Mouse (Mus musculus) liver, embryonic 14.5 days (tissue): ENCODE measurements around the gene Polr2c. TPM values are rescaled to one million over a fixed set of nuclear protein-coding genes. Genes with fewer than 3 reads are reported as not detected.

ENCODE experiments used
- ATAC-seq: fragments of 200-750 bp; cut with Nextera tagmentation; 2 replicates; pipeline ENCODE4 v1.8.0; 2017; ENCODE audit warnings: moderate number of reproducible peaks, mild to moderate bottlenecking, moderate library complexity; ENCODE audit not compliant: insufficient read depth
- DNase-seq, 3 experiments: peaks; one replicate each; pipeline ENCODE4 v3.0.0-alpha.2; 2012 to 2013; ENCODE audit warnings: low read depth in 3 of 3, low spot score in 3 of 3
- H3K27ac ChIP-seq: fragments of 300-500 bp; sonication (generic); 2 replicates; pipeline ENCODE4 v1.5.1; 2014; ENCODE audit warnings: moderate library complexity, mild to moderate bottlenecking, control low read depth, inconsistent platforms
- H3K27me3 ChIP-seq: fragments of 300-500 bp; sonication (generic); 2 replicates; pipeline ENCODE4 v1.6.1; 2014; ENCODE audit warnings: mild to moderate bottlenecking, low read length, moderate library complexity; ENCODE audit not compliant: control insufficient read depth, insufficient read depth
- H3K36me3 ChIP-seq: fragments of 300-500 bp; sonication (generic); replicated peaks from 2 replicates; pipeline ENCODE4 v1.6.1; 2014; ENCODE audit warnings: low read depth; ENCODE audit not compliant: control insufficient read depth, insufficient read depth
- H3K4me1 ChIP-seq, 2 experiments: fragments of 200-500 bp in 1 of 2; fragments of 300-500 bp in 1 of 2; sonication (generic) in 1 of 2; replicated peaks; 2 replicates each; pipeline ENCODE4 v1.6.1; 2012 to 2014; ENCODE audit warnings: antibody characterized with exemption in 1 of 2, inconsistent platforms in 1 of 2, low read length in 1 of 2; ENCODE audit not compliant: control insufficient read depth in 2 of 2, insufficient read depth in 2 of 2
- H3K4me2 ChIP-seq: fragments of 300-500 bp; sonication (generic); 2 replicates; pipeline ENCODE4 v1.6.1; 2014; ENCODE audit warnings: low read depth, mild to moderate bottlenecking, control low read depth, moderate library complexity
- H3K4me3 ChIP-seq, 2 experiments: fragments of 200-500 bp in 1 of 2; fragments of 300-500 bp in 1 of 2; sonication (generic) in 1 of 2; 2 replicates each; pipeline ENCODE4 v1.5.1; 2012 to 2014; ENCODE audit warnings: low read depth in 2 of 2, low read length in 2 of 2, mild to moderate bottlenecking in 2 of 2, control low read depth in 1 of 2, inconsistent platforms in 1 of 2, moderate library complexity in 1 of 2; ENCODE audit not compliant: insufficient read depth in 1 of 2
- H3K9ac ChIP-seq: fragments of 300-500 bp; sonication (generic); replicated peaks from 2 replicates; pipeline ENCODE4 v1.6.1; 2014; ENCODE audit warnings: mild to moderate bottlenecking, control low read depth, moderate library complexity
- H3K9me3 ChIP-seq: fragments of 300-500 bp; sonication (generic); 2 replicates; pipeline ENCODE4 v1.6.1; 2016; ENCODE audit warnings: low read length, mixed read lengths; ENCODE audit not compliant: control insufficient read depth
- CTCF ChIP-seq: IDR thresholded peaks from 2 replicates; pipeline ENCODE4 v1.5.1; 2016; ENCODE audit warnings: antibody characterized with exemption, low read depth, control low read depth
- EP300 ChIP-seq: IDR thresholded peaks from 2 replicates; pipeline ENCODE4 v1.6.1; 2016; ENCODE audit warnings: antibody characterized with exemption, low read depth
- WGBS: fragments of 180-500 bp; shearing (Covaris S2); extraction: QIAGEN DNeasy Blood & Tissue Kit; methylation state at CpG from one replicate; pipeline ENCODE4 v1.1.7; 2014; ENCODE audit not compliant: insufficient replicate concordance; 5-methylcytosine and 5-hydroxymethylcytosine counted together
- polyA plus RNA-seq, 2 experiments: library from polyadenylated mRNA; depleted of rRNA in 1 of 2; stranded (reverse) in 1 of 2; unstranded in 1 of 2; fragments of >200 nt; fragmentation: Nextera tagmentation in 1 of 2; extraction: Ambion mirVana in 1 of 2; gene quantifications; 2 replicates each; pipeline versions ENCODE4 v1.2.1 to v1.2.3; 2012 to 2014

Gene Polr2c
- polyA plus RNA-seq, 2 experiments, result 51.6 to 73.5 TPM

DNA sequence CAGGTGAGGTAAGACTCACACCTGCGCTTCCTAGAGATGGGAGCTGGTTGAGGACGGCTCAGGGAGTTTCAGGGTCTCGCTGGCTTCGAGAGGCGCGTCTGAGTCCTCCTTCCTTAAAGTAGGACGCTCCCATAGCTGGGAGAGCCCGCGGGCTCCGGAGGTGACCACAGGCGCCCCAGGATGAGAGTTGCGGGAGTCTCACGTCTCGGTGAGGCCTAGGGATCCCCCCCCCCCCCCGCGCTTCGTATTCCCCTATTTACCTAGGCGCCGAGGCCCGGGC, 18.6 kb downstream of the Polr2c start:
- Histone ChIP-seq H3K27me3 (peaks cover 8% of the 10 kb centered on the region), H3K9me3 (no peaks in the 10 kb centered on the region), H3K4me3 (peak overlapping the region; percentile 73 to 81), H3K9ac (peak overlapping the region; percentile 83), H3K36me3 (no peaks in the 10 kb centered on the region; the same call in 1 of the 2 replicates), H3K4me2 (peak overlapping the region; percentile 71), H3K4me1 (peaks cover 21 to 26% of the 10 kb centered on the region in 2 experiments), H3K27ac (peak overlapping the region; percentile 74)
- ATAC-seq, result peak; percentile 37
- under 1% methylated on average over 20 of the region's 20 CpGs for WGBS
- TF ChIP-seq CTCF (no peak), EP300 (no peak)
- no peak for DNase-seq

DNA sequence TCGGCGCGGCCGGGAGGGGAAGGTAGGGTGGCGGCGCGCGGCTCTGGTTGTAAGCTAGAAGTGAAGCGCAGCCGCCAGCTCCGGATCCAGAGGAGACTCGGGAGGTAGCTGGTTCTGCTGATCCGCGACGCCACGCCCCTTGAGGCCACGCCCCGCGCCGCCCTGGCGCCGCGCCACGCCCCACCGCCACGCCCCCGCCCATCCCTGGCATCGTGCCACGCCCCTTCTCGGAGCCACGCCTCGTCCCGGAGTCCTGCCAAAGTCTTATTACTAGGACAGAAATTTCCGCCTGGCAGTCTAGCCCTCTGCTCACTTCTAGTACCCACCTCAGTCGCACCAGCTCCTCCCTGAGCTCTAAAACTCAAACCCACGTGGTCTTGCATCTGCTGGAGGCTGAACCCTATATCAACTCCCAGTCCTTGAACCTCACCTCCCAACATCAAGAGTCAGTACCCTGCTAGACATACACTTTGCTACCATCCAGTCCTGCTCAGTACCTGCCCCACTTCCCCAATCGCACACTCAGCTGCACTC, 19.0 kb downstream of the Polr2c start, which contains the start of gene Dok4:
Gene Dok4, minus strand, starts transcription at position 134 of the 534 bp plus-strand sequence.
- DNase-seq (peak; percentile 79 to 82 (median 80)), ATAC-seq (peak; percentile 85)
- Histone ChIP-seq H3K27ac (peak within 1 kb of the TSS; percentile 74), H3K27me3 (peaks cover 8% of the 10 kb centered on the region), H3K9ac (peak within 1 kb of the TSS; percentile 83), H3K4me1 (peaks cover 21 to 24% of the 10 kb centered on the region in 2 experiments), H3K4me3 (peak within 1 kb of the TSS; percentile 73 to 81), H3K9me3 (no peaks in the 10 kb centered on the region), H3K4me2 (peak within 1 kb of the TSS; percentile 71), H3K36me3 (no peaks in the 10 kb centered on the region; the same call in 1 of the 2 replicates)
- WGBS, result 1% methylated on average over 33 of the region's 37 CpGs
- TF ChIP-seq EP300 (no peak), CTCF (no peak)

DNA sequence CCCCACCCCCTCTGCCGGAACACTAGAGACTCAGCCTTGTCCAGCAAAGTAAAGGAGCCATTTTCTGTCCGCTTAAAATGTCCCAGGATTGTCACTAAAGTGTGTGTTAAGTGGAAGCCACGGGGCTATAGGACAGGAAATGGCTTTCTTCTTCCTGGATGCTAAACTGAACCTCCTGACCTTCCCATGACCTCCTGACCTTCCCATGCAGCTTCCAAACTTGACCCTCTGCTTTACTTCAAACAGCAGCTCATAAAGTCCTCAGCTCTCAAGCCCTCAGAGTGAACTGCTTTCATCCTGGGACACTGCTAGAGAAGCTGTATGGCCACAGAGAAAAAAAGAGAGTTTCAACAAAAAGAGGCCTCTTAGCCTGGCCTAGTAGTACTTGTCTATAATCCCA, 19.6 kb downstream of the Polr2c start:
- WGBS, result 31% methylated on average over 3 of the region's 3 CpGs

DNA sequence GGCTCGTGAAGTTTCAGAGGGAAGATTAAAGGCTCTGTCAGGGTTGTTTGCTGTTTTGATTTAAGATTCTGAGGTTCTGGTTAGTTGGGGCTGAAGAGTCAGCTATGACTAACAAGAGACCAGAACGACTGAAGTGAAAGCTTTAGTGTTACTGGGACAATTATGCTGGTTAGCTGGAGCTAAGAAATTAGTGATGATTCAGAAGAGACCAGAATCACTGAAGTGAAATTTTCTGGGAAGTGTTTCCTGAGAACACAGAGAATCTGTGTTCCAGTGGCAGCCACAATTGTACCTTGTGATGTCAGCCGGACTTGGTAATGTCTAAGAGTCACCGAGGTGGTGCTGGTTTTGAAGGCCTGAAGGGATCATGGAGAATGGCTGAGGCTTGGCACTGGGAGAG, 23.5 kb downstream of the Polr2c start:
- Histone ChIP-seq H3K36me3 (no peaks in the 10 kb centered on the region), H3K27ac (no peak overlapping the region), H3K4me2 (no peak overlapping the region), H3K27me3 (no peaks in the 10 kb centered on the region), H3K4me1 (peaks cover 7 to 10% of the 10 kb centered on the region in 2 experiments), H3K4me3 (no peak overlapping the region), H3K9ac (no peak overlapping the region), H3K9me3 (no peaks in the 10 kb centered on the region)
- no peak for TF ChIP-seq CTCF
- TF ChIP-seq EP300, result no peak
- ATAC-seq (no peak), DNase-seq (no peak)
- 49% methylated on average over 4 of the region's 4 CpGs for WGBS

More for the DNA sequence above, 19.6 kb downstream of the Polr2c start:
- ATAC-seq, result no peak
- peaks cover 8% of the 10 kb centered on the region for H3K27me3 ChIP-seq
- H3K36me3 ChIP-seq, result no peaks in the 10 kb centered on the region; the same call in 1 of the 2 replicates
- H3K4me3 ChIP-seq, result no peak overlapping the region
- DNase-seq, result no peak
- H3K9me3 ChIP-seq, result no peaks in the 10 kb centered on the region
- no peak for TF ChIP-seq CTCF
- TF ChIP-seq EP300, result no peak
- peak overlapping the region; percentile 15; the same call in 1 of the 2 replicates for H3K9ac ChIP-seq
- H3K4me1 ChIP-seq, result peaks cover 20 to 21% of the 10 kb centered on the region in 2 experiments
- H3K27ac ChIP-seq, result peak overlapping the region; percentile 28
- H3K4me2 ChIP-seq, result peak overlapping the region; percentile 71

DNA sequence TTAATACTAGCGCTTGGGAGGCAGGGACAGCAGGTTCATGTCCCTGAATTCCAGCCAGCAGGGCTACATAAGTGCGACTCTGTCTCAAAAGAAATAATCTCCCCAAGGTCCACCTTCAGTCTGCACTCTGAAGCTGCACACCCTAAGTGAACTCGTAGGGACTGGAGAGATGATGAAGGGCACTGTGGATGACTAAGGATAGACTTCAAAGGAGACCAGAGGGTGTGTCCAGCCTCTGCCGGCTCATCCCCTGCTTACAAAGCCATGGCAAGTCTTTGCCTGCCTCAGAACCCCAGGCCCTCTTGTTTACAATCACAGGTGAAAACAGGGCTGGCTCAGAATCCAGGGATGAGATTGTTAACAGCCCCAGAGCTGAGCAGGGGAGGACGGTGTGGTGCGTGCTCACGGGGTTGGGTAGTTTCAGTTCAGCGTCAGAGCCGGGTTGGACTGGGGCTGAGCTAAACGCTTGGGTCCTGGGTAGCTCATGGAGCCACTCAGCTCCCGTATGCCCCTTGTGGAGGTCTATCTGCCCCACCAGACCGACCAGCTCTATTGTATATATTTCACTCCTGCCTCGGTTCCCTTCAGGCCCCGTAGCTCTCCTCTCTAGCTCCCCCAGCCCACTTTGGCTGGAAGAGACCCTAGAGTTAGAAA, 31.3 kb downstream of the Polr2c start:
- DNase-seq (no peak), ATAC-seq (peak; percentile 78)
- H3K9ac ChIP-seq, result peak overlapping the region; percentile 43
- TF ChIP-seq EP300 (no peak), CTCF (no peak)
- H3K9me3 ChIP-seq, result no peaks in the 10 kb centered on the region
- H3K4me1 ChIP-seq, result peaks cover 6 to 14% of the 10 kb centered on the region in 2 experiments; a peak in 3 of 4 replicates
- peak overlapping the region; percentile 56 for H3K4me2 ChIP-seq
- 27% methylated on average over 14 of the region's 14 CpGs for WGBS
- H3K27ac ChIP-seq, result no peak overlapping the region
- peaks cover 3% of the 10 kb centered on the region for H3K27me3 ChIP-seq
- H3K36me3 ChIP-seq, result no peaks in the 10 kb centered on the region
- H3K4me3 ChIP-seq, result peak overlapping the region; percentile 11 to 37; a peak in 1 of 4 replicates
